Mouse (Mus musculus) spleen, adult 2 months (tissue): ENCODE results near the gene Krtdap.

ENCODE experiments used
- CTCF ChIP-seq: fragments of 200-500 bp; IDR thresholded peaks from 2 replicates; pipeline ENCODE4 v1.5.1; 2011; ENCODE audit warnings: mild to moderate bottlenecking, inconsistent platforms; ENCODE audit not compliant: insufficient read depth, insufficient read length, insufficient replicate concordance; ENCODE audit errors: extremely low read depth
- POLR2A ChIP-seq: fragments of 200-500 bp; IDR thresholded peaks from 2 replicates; pipeline ENCODE4 v1.6.1; 2011; ENCODE audit warnings: low read depth, low read length, inconsistent platforms

- no peak for TF ChIP-seq CTCF
- no peak for TF ChIP-seq POLR2A
These were observed 25.8 kb upstream of the Krtdap start for GRCm38 (mm10) chr7:30761769-30762352.
